Mouse (Mus musculus): ENCODE measurements around the gene Mbl1. TPM values are rescaled to one million over a fixed set of nuclear protein-coding genes. Genes with fewer than 3 reads are reported as not detected.

Mbl1 gene
- polyA plus RNA-seq, 1 experiment from 2014 or later = not detected

DNA sequence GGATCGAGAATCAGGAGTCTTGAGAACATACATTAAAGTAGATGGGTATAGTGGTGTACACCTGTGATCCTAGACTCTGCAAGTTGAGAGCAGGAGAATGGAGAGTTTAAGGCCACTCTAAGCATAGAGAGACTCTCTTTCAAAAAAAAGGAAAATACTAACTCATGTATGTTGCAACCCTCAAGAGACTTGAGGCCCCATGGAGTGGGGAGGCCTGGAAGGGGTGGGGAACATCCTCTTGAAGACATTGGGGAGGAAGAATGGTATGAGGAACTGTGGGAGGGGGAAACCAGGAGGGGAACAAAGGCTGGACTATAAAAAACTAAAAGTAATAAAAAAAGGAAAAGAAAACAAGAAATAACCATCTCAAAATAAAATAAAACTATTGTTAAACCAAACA is 17.3 kb downstream of the Mbl1 start:
- 90% methylated on average over 1 of the region's 1 CpGs for whole genome bisulfite sequencing
- no peak overlapping the region for H3K4me3 ChIP-seq (ENCODE audit: low read depth, low read length)
- no peaks in the 10 kb centered on the region for H3K4me1 ChIP-seq (replicated peaks; ENCODE audit: control insufficient read depth, insufficient read depth)
- ATAC-seq (ENCODE audit: low FRiP score, low TSS enrichment) (no peak), DNase-seq (ENCODE audit: low spot score) (no peak)
- no peak overlapping the region for H3K9ac ChIP-seq (ENCODE audit: low read length)
- no peaks in the 10 kb centered on the region for H3K27me3 ChIP-seq (ENCODE audit: control insufficient read depth, insufficient read depth, low read length)
- no peaks in the 10 kb centered on the region for H3K36me3 ChIP-seq (ENCODE audit: control insufficient read depth, insufficient read depth, low read length)
- no peak overlapping the region for H3K4me2 ChIP-seq (replicated peaks; ENCODE audit: low read depth)
- TF ChIP-seq CTCF (IDR thresholded peaks at IDR 0.05; ENCODE audit: low read depth) (no peak), EP300 (optimal IDR thresholded peaks at IDR 0.05) (no peak)
- no peaks in the 10 kb centered on the region for H3K9me3 ChIP-seq (ENCODE audit: control insufficient read depth, low read length)
- no peak overlapping the region for H3K27ac ChIP-seq (replicated peaks)

DNA sequence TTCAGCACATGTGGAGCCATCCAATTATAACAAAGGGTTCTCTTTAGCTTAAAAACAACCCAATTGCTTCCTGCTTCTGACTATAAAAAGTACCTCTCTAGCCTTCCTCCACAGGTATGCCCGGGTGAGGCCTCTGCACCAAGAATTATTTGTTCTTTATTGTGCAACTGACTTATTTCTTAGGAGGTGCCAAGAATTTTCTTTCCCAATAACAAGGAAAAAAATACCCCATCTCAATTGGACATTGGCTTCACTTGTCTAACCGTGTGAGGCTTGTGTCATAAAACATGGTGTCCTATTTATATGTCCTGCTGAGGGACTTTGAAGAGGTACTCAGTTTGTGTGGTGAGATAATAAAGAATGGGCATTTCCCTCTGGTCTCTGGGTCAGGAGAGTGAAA is 19.3 kb downstream of the Mbl1 start:
- Histone ChIP-seq H3K36me3 (ENCODE audit: control insufficient read depth, insufficient read depth, low read length) (no peaks in the 10 kb centered on the region), H3K27me3 (ENCODE audit: control insufficient read depth, insufficient read depth, low read length) (no peaks in the 10 kb centered on the region), H3K9me3 (ENCODE audit: control insufficient read depth, low read length) (no peaks in the 10 kb centered on the region), H3K4me1 (replicated peaks; ENCODE audit: control insufficient read depth, insufficient read depth) (no peaks in the 10 kb centered on the region), H3K4me2 (replicated peaks; ENCODE audit: low read depth) (no peak overlapping the region), H3K4me3 (ENCODE audit: low read depth, low read length) (no peak overlapping the region), H3K27ac (replicated peaks) (no peak overlapping the region), H3K9ac (ENCODE audit: low read length) (no peak overlapping the region)
- ATAC-seq (ENCODE audit: low FRiP score, low TSS enrichment) (no peak), DNase-seq (ENCODE audit: low spot score) (no peak)
- WGBS = 61% methylated on average over 2 of the region's 2 CpGs
- no peak for TF ChIP-seq EP300 (optimal IDR thresholded peaks at IDR 0.05)
- TF ChIP-seq CTCF (IDR thresholded peaks at IDR 0.05; ENCODE audit: low read depth) = no peak

DNA sequence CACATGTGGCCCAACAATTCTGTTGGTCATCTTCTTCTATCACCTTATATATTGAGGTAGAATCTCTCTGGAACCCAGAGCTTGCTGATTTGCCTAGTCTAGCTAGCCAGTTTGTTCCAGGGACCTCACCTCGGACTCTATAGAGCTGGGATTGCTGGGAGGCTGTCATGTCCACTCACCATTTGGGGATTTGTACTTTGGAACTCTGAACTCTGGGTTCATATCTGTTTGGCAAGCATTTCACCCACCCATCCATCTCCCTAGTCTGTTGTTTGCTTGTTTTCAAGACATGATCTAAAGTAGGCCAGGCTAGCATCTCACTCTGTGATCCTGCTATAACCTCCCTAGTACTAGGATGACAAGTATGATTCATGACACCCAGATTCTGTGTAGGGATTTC is 23.5 kb downstream of the Mbl1 start:
- ATAC-seq (ENCODE audit: low FRiP score, low TSS enrichment) (no peak), DNase-seq (ENCODE audit: low spot score) (no peak)
- Histone ChIP-seq H3K9me3 (ENCODE audit: control insufficient read depth, low read length) (no peaks in the 10 kb centered on the region), H3K4me2 (replicated peaks; ENCODE audit: low read depth) (no peak overlapping the region), H3K27me3 (ENCODE audit: control insufficient read depth, insufficient read depth, low read length) (no peaks in the 10 kb centered on the region), H3K9ac (ENCODE audit: low read length) (no peak overlapping the region), H3K4me1 (replicated peaks; ENCODE audit: control insufficient read depth, insufficient read depth) (no peaks in the 10 kb centered on the region), H3K36me3 (ENCODE audit: control insufficient read depth, insufficient read depth, low read length) (no peaks in the 10 kb centered on the region), H3K4me3 (ENCODE audit: low read depth, low read length) (no peak overlapping the region), H3K27ac (replicated peaks) (no peak overlapping the region)
- 61% methylated on average over 1 of the region's 1 CpGs for WGBS
- TF ChIP-seq EP300 (optimal IDR thresholded peaks at IDR 0.05) (no peak), CTCF (IDR thresholded peaks at IDR 0.05; ENCODE audit: low read depth) (no peak)

DNA sequence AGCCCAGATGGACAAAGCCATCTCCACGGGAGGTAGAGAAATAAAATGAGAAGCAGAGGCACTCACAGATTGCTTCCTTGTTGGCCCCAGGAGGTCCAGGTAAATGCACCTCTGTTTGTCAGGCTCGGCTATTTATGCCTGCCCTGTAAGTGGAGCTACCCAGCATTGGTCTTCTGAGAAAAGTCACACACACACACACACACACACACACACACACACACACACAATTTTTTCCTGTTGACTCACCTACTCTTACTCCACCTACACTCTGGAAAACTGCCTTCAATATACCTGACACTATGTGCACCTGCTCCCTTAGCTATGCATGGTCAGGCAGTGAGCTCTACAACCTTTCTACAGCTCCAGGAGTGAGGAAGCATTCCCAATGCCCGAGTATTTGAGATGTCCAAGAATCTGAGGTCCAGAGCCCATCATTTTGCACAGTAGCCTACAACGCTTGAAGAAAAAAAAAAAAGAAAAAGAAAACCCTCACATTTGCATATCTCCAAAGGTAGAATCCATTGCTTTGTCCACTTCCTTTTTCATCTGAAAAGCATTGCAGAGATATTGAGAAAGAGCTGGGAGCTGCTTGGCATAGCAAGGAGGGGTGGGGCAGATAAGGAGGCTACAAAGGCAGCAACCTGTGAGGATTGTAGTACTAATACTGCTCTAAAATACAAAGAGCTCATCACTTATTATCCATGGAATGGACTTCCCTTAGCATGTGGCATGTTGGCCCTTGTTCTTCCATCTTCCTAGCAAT is 34.0 kb downstream of the Mbl1 start, which contains the start of gene Sftpd:
Sftpd (minus strand) TSS at position 91 of the 763 bp plus-strand sequence.
- DNase-seq (ENCODE audit: low spot score) (peak; percentile 36), ATAC-seq (ENCODE audit: low FRiP score, low TSS enrichment) (peak; percentile 60; the same call in 1 of the 2 replicates)
- Histone ChIP-seq H3K36me3 (ENCODE audit: control insufficient read depth, insufficient read depth, low read length) (no peaks in the 10 kb centered on the region), H3K4me3 (ENCODE audit: low read depth, low read length) (no peak within 1 kb of the TSS), H3K9me3 (ENCODE audit: control insufficient read depth, low read length) (no peaks in the 10 kb centered on the region), H3K4me2 (replicated peaks; ENCODE audit: low read depth) (no peak within 1 kb of the TSS), H3K27ac (replicated peaks) (no peak within 1 kb of the TSS), H3K27me3 (ENCODE audit: control insufficient read depth, insufficient read depth, low read length) (no peaks in the 10 kb centered on the region), H3K9ac (ENCODE audit: low read length) (no peak within 1 kb of the TSS), H3K4me1 (replicated peaks; ENCODE audit: control insufficient read depth, insufficient read depth) (no peaks in the 10 kb centered on the region)
- no peak for TF ChIP-seq EP300 (optimal IDR thresholded peaks at IDR 0.05)
- TF ChIP-seq CTCF (IDR thresholded peaks at IDR 0.05; ENCODE audit: low read depth) = no peak
- 66% methylated on average over 4 of the region's 4 CpGs for WGBS

DNA sequence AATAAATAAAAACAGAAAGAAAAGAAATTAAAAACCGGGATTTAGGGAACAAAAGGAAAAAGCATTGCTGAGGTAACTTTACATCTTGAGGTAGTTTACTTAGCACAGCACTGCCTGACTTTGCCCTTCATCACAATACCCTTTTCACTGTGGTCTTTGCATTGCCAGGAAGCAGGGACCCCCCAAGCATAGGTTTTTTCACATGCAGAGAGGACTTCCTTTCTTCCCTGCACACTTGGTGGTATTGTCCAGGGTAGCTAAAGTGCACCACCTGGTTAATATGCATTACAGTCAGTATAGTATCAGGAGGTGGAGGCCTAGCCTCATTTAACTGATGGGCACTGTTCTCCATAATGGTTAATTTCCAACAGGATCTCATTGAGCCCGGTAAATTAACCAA is 38.2 kb downstream of the Mbl1 start:
- ATAC-seq (ENCODE audit: low FRiP score, low TSS enrichment) (no peak), DNase-seq (ENCODE audit: low spot score) (no peak)
- H3K9ac ChIP-seq (ENCODE audit: low read length) = no peak overlapping the region
- H3K36me3 ChIP-seq (ENCODE audit: control insufficient read depth, insufficient read depth, low read length) = no peaks in the 10 kb centered on the region
- H3K4me1 ChIP-seq (replicated peaks; ENCODE audit: control insufficient read depth, insufficient read depth) = no peaks in the 10 kb centered on the region
- no peak overlapping the region for H3K4me3 ChIP-seq (ENCODE audit: low read depth, low read length)
- H3K27me3 ChIP-seq (ENCODE audit: control insufficient read depth, insufficient read depth, low read length) = no peaks in the 10 kb centered on the region
- WGBS = 85% methylated on average over 2 of the region's 2 CpGs
- no peak overlapping the region for H3K27ac ChIP-seq (replicated peaks)
- H3K4me2 ChIP-seq (replicated peaks; ENCODE audit: low read depth) = no peak overlapping the region
- H3K9me3 ChIP-seq (ENCODE audit: control insufficient read depth, low read length) = no peaks in the 10 kb centered on the region
- TF ChIP-seq EP300 (optimal IDR thresholded peaks at IDR 0.05) (no peak), CTCF (IDR thresholded peaks at IDR 0.05; ENCODE audit: low read depth) (no peak)

DNA sequence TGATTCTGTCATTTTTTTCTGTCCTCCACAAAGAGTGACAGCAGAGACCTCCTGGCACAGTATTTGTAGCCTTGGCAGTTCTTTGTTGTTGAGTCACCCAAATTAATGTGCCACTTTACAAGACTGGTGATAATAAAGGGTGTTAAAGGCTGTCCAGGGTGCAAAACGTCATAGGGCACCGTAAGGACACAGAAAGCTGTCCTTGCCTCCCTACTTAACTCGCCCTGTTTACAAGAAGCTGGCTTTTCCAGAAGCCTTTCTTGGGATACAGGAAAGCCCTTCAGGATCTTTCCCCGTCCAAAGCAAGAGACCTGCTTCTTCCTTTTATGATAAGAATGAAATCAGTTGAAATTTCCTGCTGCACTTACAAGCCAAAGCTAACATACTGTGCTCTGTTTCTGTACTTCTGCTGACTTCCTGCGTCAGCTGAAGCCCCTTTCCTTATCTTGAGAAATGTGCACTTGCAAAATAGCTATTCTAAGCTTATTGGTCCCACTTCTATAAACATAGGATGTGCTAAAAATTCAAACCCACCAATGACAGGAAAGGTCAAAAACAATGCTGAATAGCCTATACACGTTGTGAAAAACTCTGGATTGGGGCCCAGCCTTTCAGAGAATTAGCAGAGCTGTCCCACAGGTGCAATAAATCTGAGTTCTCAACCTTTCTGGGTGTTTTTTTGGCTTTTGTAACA is 46.9 kb downstream of the Mbl1 start:
- H3K9me3 ChIP-seq (ENCODE audit: control insufficient read depth, low read length) = no peaks in the 10 kb centered on the region
- no peak for DNase-seq (ENCODE audit: low spot score)
- no peak overlapping the region for H3K4me3 ChIP-seq (ENCODE audit: low read depth, low read length)
- no peaks in the 10 kb centered on the region for H3K27me3 ChIP-seq (ENCODE audit: control insufficient read depth, insufficient read depth, low read length)
- no peak overlapping the region for H3K9ac ChIP-seq (ENCODE audit: low read length)
- no peak for TF ChIP-seq EP300 (optimal IDR thresholded peaks at IDR 0.05)
- no peak for TF ChIP-seq CTCF (IDR thresholded peaks at IDR 0.05; ENCODE audit: low read depth)
- H3K27ac ChIP-seq (replicated peaks) = no peak overlapping the region
- WGBS = 44% methylated on average over 6 of the region's 6 CpGs
- no peak; the same call in 1 of the 2 replicates for ATAC-seq (ENCODE audit: low FRiP score, low TSS enrichment)
- no peaks in the 10 kb centered on the region for H3K36me3 ChIP-seq (ENCODE audit: control insufficient read depth, insufficient read depth, low read length)
- H3K4me1 ChIP-seq (replicated peaks; ENCODE audit: control insufficient read depth, insufficient read depth) = no peaks in the 10 kb centered on the region
- no peak overlapping the region for H3K4me2 ChIP-seq (replicated peaks; ENCODE audit: low read depth)

Other genes with a start within 250 kb of the Mbl1 start
- gene Tspan14, start 184.7 kb upstream of the Mbl1 start, polyA plus RNA-seq (2015; fragmentation: Nextera tagmentation; extraction: Ambion mirVana) = 38.1 and 38.8 TPM in 2 replicates
- gene Fam213a, start 137.7 kb upstream of the Mbl1 start, polyA plus RNA-seq (2015; fragmentation: Nextera tagmentation; extraction: Ambion mirVana) = 32.4 and 34.5 TPM in 2 replicates
- gene Dydc2, start 82.2 kb upstream of the Mbl1 start, polyA plus RNA-seq (2015; fragmentation: Nextera tagmentation; extraction: Ambion mirVana) = not detected in 2 replicates
- gene Dydc1, start 78.5 kb upstream of the Mbl1 start, polyA plus RNA-seq (2015; fragmentation: Nextera tagmentation; extraction: Ambion mirVana) = not detected in 2 replicates
- gene Mat1a, start 46.4 kb upstream of the Mbl1 start, polyA plus RNA-seq (2015; fragmentation: Nextera tagmentation; extraction: Ambion mirVana) = 0.75 and 2.0 TPM in 2 replicates
- gene Sftpa1, start 19.7 kb upstream of the Mbl1 start, polyA plus RNA-seq (2015; fragmentation: Nextera tagmentation; extraction: Ambion mirVana) = 0.06 TPM in 1 of 2 replicates, not detected in the other
- 4.9 TPM in 2 replicates for gene Sftpd, start 33.7 kb downstream of the Mbl1 start, polyA plus RNA-seq (2015; fragmentation: Nextera tagmentation; extraction: Ambion mirVana)
- gene Gm2832, start 127.3 kb downstream of the Mbl1 start, polyA plus RNA-seq (2015; fragmentation: Nextera tagmentation; extraction: Ambion mirVana) = not detected in 2 replicates
- not detected in 2 replicates for gene Gm5798, start 197.2 kb downstream of the Mbl1 start, polyA plus RNA-seq (2015; fragmentation: Nextera tagmentation; extraction: Ambion mirVana)
- not detected in 2 replicates for gene Gm7945, start 234.9 kb downstream of the Mbl1 start, polyA plus RNA-seq (2015; fragmentation: Nextera tagmentation; extraction: Ambion mirVana)